Mouse (Mus musculus) regulatory T cell (primary cell): Measurements from ENCODE around the gene Atcay.
"Not testable (repeated sequence)": the region's sequence is repeated elsewhere in the genome, so short reads cannot be mapped to it uniquely, and the experiment has no call there.

ENCODE experiments used
- in situ Hi-C: fragments of 300-600 bp; cut with MboI, MseI; formaldehyde crosslinking; loops from one replicate; pipeline ENCODE4 v1.15.1; 2025; ENCODE audit warnings: high pct_unique_total_duplicates

Gene Atcay

GRCm38 (mm10) chr10:81200605-81201287, 29.9 kb downstream of the Atcay start:
- in situ Hi-C loops, result no loop called here

DNA sequence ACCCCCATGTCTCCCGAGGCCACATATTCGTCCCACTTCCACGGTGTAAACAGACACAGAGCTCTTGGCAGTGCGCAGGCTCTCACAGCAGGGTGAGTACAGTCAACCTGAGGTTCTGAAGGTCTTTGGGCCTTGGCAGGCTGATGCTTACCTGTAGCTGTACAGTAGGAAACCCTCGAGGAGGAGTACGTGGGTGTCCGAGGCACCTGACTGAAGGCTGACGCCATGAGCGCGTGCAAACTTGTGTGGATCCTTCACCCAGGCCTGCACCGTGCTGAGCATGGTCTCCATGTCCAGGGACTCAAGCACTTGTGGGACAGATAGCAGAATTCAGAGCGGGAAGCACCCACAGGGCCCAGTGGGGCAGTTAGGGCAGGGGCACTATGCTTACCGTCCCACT, 30.5 kb downstream of the Atcay start:
- in situ Hi-C loops, result no loop called here

GRCm38 (mm10) chr10:81198990-81199389, 31.6 kb downstream of the Atcay start:
- in situ Hi-C loops, result no loop called here

DNA sequence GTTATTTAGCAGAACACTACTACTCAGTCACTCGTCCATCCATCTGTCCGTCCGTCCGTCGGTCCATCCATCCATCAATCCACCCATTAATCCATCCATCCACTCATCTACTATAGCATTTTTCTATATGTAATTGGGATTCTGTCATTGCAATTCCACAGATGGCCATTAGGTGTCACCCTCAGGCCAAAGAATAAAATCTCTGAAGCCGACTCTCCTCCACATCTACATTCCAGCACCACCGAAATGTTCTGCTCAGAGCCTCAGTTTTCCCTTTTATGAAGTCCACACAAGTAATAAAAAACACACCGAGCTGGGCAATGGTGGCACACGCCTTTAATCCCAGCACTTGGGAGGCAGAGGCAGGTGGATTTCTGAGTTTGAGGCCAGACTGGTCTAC, 32.4 kb downstream of the Atcay start:
- in situ Hi-C loops, result no loop called here

- in situ Hi-C loops, result no loop called here
Measured at GRCm38 (mm10) chr10:81197305-81197704, 33.3 kb downstream of the Atcay start.

GRCm38 (mm10) chr10:81196470-81197065, 34.1 kb downstream of the Atcay start:
- in situ Hi-C loops, result no loop called here

DNA sequence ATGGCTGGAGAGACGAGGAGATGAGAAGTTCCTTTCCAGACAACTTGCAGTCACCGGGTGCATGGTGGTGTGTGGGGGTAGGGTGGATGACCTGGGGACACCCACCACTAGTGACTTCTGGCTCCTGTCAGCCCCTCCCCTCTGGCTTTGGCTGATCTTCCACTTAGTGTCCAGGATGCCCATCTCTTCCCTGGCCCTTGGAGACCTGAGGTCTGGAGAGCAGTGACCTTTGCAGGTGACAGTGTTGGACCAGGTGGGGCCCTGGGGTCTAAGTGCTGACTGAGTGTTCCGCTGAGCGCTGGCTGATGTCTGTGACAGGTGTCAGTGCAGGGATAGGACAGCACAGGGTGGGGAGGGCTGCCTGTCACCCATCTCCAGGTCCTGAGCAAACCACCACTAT, 35.3 kb downstream of the Atcay start:
- in situ Hi-C loops, result no loop called here

DNA sequence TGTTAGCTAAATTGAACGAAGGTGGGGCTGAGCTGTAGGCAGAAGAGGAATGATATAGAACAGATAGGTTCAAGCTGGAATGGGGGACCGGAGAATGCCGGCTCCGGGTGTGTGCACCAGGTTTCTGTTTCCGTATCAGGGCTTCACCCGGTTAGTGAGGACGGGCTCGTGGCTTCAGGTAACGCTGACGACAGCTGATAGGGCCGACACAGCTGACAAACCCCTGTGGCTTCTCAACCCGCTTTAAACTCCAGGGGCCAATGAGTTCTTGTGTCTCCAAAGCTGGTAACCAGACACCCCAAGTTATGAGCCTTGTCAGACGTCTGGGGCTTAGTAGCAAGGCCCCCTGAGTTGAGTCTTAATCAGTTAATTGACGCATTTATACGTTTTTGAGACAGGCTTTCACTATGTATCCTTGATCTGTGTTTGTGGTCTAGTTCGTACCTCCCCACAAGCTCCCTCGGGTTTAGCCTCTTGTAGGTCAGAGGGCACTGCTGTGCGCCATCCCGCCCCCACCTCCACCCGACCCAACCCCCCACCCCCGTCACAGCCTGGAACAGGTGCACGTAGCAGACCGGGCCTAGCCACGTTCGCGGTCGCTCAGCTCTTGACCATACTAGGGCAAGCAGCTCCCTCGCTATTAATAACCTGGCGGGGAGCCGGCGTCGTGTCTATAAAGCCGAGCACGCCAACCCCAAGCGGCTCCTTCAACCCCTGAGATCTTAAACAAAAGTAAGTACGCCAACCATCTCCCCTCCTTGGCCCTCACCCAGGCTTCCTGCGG, 36.5 kb downstream of the Atcay start:
- in situ Hi-C loops, result no loop called here

GRCm38 (mm10) chr10:81192968-81193501, 37.6 kb downstream of the Atcay start:
- in situ Hi-C loops, result no loop called here

DNA sequence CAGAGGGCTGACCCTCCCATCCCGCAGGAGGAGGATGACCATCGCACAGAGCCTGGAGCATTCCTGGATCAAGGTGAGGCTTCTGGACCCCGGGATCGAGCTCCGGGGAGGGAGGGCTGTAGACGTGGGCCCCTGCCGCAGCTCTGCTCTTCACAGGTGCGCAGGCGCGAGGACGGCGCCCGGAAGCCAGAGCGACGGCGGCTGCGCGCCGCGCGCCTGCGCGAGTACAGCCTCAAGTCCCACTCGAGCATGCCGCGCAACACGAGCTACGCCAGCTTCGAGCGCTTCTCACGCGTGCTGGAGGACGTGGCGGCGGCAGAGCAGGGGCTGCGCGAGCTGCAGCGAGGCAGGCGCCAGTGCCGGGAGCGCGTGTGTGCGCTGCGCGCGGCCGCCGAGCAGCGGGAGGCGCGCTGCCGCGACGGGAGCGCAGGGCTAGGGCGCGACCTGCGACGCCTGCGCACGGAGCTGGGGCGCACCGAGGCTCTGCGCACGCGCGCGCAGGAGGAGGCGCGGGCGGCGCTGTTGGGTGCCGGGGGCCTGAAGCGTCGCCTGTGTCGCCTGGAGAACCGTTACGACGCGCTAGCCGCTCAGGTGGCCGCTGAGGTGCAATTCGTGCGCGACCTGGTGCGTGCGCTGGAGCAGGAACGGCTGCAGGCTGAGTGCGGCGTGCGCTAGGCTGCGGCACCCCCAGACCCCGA, 38.2 kb downstream of the Atcay start:
- in situ Hi-C loops, result no loop called here

GRCm38 (mm10) chr10:81191342-81191982, 39.2 kb downstream of the Atcay start:
- in situ Hi-C loops, result no loop called here

GRCm38 (mm10) chr10:81190912-81191321, 39.7 kb downstream of the Atcay start:
- in situ Hi-C loops, result no loop called here

- in situ Hi-C loops, result no loop called here
Measured at GRCm38 (mm10) chr10:81190236-81190911, 40.3 kb downstream of the Atcay start.

DNA sequence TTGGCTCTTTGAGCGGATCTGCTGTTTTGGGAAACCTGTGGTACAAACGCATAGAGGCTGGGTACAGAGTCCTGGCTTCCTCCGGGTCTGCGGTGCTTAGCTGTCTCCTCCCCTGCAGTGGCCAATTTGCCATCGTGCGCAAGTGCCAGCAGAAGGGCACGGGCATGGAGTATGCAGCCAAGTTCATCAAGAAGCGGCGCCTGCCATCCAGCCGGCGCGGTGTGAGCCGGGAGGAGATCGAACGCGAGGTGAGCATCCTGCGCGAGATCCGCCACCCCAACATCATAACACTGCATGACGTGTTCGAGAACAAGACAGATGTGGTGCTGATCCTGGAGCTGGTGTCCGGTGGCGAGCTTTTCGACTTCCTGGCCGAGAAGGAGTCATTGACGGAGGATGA, 40.8 kb downstream of the Atcay start:
- in situ Hi-C loops, result no loop called here

GRCm38 (mm10) chr10:81187161-81187560, 43.5 kb downstream of the Atcay start:
- in situ Hi-C loops, result no loop called here

- in situ Hi-C loops, result no loop called here
Measured at GRCm38 (mm10) chr10:81184765-81185164, 45.9 kb downstream of the Atcay start.

- in situ Hi-C loops, result no loop called here
Measured at GRCm38 (mm10) chr10:81183805-81184204, 46.8 kb downstream of the Atcay start, which contains the start of gene 4930442H23Rik. Gene 4930442H23Rik, minus strand, starts transcription at chr10:81183849.

DNA sequence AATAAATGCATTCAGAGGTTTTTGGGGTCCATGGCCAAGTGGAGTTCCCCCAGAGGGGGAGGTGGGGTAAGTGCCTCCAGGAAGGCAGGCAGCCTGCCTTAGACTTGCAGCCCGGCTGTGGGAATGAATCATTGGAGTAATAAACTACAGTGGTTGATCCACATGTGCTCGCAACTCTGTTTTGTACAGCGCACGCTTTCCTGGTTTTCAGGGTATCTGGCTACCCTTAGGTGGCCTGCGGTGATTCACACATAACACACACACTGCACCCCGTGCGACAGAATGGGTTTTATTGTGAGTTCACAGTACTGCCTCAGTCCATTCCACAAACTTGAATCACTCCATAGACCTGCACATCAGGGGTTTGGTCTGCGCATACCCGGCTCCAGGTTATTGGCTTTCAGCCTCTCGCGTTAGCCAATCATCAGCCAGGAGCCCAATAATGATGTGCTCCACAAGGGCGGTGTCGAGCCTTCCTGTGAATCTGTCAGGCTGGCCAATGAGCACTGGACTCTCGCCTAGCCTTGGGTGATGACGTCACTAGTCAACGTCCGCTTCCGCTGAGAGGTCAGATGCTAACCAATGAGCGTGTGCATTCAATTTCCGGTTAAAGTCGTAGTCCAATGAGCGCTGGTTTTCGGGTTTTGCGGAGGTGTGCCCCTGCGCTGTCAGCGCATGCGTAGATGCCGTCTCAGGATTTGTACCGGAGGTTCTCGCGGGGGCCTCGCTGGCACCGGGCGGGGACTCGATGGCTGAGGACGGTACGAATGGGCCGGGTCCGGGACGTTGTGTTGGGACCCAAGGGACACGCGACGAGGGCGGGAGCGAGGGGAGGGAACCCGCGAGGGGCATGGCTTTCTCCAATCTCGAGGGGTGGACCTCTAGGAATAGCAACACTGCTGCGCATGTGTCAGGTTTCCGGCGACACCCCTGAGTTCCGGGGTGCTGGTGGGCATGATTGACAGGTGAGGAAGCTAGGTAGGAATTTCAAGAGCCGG, 48.0 kb downstream of the Atcay start, which contains the start of gene Dapk3:
Gene Dapk3 (plus strand): TSS at position 670 of the 998 bp plus-strand sequence.
- in situ Hi-C loops, result no loop called here

DNA sequence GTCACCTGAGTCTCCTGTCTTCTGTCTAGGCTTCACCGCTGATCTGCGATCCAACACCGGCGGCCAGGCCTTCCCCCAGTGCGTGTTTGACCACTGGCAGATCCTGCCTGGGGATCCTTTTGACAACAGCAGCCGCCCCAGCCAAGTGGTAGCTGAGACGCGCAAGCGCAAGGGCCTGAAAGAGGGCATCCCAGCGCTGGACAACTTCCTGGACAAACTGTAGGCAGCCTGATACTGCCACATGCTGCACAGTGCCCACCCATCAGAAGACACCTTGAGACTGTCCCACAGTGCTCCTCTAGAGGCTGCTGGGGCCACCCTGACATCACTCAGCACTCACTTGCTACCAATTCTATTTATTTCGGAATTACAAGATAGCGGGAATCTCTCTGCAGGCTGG, 48.8 kb downstream of the Atcay start:
- in situ Hi-C loops, result not testable (repeated sequence)
